Mouse (Mus musculus): Measurements from ENCODE around the gene Hat1.

The Hat1 gene

DNA sequence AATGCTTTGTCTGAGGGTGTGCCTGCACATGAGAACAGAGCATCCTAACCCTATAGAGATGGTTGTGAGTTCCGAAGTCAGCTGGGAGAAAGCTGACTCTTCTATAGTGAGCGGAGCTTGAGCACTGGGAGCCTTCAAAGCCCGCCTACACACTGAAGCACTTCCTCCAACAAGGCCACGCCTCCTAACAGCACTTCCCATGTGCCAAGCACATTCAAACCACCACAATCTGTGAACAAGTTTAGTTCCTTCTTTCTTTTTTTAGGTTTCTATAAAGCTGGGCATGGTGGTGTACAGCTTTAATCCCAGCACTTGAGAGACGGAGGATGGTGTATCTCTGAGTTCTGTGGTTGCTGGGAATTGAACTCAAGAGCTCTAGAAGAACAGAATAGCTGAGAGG is 11.3 kb upstream of the Hat1 start:
- no peak for DNase-seq

DNA sequence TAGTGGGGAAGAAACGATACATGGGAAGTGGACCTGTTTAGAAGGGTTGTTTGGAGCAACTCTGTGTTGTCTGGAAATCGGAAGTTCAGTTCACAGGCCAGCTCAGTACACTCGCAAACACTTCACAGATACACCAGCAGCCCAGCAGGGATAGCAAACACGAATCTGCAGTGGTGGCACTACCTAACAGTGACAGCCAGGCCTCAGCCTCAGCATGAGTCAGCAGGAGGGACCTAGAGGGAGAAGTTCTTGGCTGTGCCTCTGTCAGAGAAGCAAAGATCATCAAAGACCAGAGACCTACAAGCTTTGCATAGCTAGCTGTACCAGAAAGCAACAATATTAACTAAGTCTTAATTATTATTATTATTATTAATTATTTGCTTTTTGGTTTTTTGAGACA is 6.8 kb upstream of the Hat1 start:
- no peak for DNase-seq

DNA sequence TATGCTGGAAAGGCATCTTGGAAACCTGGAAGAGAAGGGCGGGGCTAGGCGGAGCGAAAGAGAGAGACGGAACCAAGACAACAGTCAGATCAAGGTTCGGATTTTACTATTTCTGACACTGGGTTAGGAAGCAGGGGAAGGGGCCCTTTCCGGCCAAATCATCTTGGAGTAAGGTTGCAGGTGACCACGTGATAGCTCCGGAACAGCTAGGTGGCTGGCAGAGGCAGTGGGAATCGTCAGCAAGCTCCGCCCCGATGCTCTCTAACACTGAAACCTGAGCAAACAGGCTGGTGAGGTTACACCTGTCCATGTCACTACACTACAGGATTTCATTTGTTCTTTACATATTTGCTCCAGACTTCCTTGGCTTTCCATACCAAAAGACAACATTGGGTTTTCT is 4.9 kb upstream of the Hat1 start:
- DNase-seq = no peak

DNA sequence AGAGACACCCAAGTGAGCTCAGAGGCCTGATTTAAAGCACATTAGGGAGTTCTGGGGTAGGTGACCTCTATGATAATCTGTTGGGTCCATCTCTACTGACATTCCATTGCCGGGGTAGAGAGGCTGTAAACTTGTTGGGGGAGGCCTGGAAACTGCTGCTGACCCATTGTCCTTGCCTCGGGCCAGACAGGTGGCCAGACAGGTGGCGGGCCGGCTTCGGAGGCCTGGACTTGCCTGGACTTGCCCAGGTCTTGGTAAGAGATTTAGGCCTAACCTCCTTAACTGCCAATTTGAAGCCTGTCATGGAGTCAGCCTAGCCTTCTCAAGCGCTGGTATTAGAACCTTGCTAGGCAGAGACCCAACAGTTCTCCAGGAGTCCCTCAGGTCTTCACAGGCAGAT is 992 bp upstream of the Hat1 start:
- DNase-seq = no peak

DNA sequence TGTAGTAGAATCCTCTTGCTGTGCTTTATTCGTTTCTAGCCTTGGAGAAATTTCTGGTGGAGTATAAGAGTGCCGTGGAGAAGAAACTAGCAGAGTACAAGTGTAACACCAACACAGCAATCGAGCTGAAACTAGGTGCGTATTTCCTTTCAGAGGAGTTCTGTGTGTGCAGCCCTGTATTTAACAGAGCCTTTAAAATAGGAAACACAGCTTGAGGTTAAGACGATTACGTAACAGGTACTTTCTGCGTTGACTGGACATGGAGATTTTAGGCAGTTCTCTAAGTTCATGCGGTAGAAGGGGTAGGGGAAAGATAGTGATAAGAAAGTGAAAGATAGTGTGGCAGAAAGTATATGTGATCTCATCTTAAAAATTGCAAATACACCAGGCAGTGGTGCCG is 1.1 kb downstream of the Hat1 start:
- no peak for DNase-seq

DNA sequence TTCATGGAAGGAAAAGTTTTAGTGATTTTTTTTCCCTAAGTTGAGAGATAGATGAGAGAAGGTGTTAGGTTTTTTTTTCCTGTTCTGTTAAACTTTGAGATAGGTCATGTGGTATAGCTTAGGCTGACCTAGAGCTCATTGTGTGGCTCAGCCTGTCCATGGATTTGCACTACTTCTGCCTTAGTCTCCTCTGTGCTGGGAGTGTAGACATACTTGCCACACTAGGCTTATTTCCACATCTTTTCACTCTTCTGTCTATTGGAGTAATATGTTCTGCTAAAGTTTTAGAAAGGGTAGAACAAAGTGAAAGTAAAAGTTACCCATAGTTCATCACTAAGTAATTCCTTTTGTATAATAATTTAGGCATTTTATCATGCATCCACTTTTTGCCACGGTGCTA is 16.9 kb downstream of the Hat1 start:
- DNase-seq = no peak

DNA sequence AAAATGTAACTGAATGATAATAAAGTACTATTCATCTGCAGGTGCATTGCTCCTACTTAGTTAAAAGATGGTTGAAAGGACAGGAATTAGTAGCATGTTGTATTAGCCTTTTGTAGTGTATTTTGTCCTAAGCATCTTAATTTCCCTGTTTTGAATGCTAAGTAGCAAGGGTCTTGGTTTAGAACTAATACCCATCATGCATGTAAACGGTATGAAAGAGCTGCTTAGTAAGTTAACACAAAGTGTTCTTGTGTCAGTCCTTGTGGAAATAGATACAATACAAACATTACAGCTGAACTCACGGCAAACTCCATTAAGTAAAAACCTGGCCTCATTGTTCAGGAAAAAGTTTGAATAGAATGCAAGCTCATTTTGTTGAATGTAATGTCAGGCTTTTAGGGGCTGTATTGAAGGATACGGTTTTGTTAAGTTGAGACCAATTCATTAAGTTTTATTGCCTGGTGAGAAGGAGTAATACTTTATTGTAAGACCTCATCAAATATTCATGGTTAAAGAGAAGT is 30.1 kb downstream of the Hat1 start:
- no peak for DNase-seq

DNA sequence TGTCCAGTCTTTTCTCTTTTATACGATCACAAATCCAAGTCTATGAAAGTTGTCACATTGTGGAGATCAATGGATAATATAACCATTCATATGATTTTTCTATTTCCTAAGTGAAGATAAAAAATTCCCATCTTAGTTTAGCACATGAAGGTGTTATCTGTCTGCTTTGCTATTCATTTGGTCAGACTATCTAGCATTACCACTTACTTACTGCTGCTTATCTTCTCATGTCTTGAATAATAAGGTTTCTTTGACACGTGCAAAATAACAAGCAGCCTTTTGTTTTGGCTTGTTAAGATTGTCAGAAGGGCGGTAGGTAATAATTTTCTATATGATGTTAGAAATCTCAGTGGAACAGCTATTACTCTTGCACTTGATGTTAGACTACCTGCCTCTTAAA is 30.6 kb downstream of the Hat1 start:
- DNase-seq = no peak

DNA sequence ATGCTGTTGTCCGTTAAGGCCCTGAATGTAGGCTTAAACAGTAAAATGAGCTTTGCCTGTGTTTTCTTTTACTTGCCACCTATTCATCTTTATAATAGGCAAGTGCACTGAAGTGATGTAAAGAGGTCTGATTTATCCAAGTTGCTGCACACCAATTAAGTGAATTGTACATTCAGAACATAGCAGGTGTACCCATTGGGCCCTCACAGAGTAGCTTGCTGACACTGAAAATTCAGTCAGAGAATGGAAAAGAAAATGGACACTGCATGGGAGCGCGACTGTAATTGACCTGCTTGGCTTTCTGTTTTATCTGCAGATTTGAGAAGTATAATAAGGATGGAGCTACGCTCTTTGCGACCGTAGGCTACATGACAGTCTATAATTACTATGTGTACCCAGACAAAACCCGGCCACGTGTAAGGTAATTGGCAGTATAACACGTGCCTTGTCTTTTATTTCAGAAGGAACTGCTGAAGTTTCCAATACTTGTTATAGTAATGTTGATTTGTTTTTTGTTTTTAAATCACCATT is 32.2 kb downstream of the Hat1 start:
- DNase-seq = no peak

DNA sequence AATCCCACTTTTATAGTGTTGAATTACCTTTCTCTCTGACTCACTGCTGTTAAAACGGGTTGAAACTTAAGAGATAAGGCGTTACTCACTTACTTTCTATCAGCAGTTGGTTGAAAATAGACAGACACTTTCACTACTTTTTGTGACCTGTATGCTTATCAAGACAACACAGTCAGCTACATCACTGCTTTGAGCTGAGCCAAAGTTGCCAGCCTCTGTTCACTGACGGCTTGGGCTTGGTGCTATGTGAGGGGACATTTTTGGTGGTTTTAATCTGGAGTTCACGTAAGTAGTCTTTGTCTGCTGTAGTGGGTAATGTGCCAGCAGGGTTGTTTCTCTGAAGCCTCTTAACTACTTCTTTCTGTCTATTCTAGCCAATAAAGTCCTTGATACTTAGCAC is 35.8 kb downstream of the Hat1 start:
- no peak for DNase-seq

DNA sequence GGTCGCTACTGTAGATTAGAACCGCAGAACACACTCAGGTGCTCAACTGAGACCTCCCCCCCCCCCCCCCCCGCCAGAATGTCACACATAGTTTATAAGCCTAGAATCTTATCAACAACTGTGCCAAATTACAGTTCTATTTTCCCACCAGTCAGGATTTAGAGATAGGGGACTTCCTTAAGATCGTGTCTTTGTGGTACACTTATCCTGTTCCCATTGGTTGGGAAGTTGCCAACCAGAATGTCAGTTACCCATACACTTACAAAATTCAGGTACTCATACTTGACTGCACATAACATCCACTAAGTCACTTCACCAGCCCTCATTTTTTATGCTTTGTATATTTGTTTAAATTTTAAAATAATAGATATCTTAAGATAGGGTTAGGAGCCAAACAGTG is 46.7 kb downstream of the Hat1 start:
- DNase-seq = no peak

DNA sequence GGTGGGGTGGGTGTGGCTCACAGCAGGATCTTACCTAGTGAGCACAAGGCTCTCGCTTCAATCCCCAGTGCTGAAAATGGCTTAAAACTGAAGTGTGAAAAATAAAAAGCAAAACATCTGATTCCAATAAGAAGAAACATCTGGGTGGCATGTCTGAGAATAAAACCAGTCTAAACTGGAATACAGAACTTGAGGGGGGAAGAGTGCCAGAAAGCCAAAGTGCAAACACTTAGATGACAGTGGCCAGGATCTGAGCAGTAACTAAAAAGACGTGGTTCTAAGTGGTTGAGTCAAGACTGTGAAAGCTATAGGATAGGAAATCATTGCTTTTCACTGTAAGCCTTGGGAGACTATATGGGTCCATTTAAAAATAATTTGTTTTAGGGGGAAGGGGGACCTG is 54.6 kb downstream of the Hat1 start:
- DNase-seq = no peak

DNA sequence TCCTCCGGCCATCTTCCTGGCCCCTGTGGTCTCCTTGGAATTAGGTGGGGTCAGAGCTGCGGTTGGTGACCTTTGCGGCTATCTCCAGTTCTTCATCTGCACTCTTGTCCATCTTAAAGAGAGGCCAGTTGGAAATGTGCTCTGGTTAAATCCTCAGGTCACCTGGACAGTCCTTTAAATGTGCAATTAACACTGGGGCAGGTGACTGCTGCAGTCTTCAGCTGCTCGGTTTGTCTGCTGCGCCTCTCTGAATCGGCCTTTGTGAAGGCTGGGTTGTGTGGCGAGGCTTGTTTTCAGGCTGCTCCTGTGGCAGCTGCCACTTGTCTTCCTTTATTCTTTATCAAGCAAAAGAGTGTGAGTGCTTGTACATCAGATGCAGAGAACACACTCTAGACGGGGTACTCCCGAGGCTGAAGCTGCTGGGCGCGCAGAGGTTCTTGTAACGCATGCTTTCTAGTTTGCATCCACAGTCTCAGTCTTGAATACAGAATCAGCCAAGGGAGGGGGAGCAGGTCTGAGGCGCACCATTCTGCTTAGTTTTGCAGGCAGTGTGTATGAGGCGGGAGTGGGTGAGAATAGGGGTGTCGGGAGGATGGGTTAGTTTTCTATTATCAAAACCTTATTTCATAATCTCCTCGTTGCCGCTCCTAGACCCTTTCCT is 56.9 kb downstream of the Hat1 start:
- DNase-seq = no peak

DNA sequence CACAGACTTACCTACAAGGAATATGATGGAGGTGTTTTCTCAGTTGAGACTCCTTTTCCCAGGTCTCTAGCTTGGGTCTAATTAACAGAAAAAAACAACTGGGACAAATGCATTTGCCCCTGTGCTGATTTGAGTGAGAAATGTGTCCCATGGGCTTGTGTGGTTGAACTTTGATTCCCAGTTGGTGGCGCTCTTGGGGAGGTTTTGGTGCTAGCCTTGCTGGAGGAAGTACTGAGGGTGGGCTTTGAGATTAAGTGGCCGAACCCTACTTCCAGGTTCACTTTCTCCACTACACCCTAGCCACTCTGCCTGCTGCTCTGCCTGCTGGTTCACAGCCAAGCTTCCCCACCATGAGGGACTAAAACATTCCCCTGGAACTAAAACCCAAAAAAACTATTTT is 60.8 kb downstream of the Hat1 start:
- no peak for DNase-seq

DNA sequence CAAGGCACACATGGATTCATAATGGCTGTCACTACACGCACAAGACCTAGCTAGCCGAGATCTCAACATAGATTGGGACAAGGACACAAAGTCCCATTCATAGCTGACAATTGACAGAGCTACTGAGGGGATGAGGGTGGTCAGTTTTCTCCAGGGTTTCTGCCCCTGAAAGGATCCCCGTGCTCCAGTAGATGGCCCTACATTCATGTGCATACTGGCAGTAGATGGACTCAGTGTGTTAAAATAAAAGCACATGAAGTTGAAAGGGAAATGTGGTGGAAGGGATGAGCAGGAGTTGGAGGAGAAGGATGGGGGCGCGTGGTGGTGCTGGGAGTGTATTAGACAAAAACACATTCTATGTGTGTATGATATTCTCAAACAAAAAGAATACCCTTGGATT is 63.0 kb downstream of the Hat1 start:
- DNase-seq = no peak

DNA sequence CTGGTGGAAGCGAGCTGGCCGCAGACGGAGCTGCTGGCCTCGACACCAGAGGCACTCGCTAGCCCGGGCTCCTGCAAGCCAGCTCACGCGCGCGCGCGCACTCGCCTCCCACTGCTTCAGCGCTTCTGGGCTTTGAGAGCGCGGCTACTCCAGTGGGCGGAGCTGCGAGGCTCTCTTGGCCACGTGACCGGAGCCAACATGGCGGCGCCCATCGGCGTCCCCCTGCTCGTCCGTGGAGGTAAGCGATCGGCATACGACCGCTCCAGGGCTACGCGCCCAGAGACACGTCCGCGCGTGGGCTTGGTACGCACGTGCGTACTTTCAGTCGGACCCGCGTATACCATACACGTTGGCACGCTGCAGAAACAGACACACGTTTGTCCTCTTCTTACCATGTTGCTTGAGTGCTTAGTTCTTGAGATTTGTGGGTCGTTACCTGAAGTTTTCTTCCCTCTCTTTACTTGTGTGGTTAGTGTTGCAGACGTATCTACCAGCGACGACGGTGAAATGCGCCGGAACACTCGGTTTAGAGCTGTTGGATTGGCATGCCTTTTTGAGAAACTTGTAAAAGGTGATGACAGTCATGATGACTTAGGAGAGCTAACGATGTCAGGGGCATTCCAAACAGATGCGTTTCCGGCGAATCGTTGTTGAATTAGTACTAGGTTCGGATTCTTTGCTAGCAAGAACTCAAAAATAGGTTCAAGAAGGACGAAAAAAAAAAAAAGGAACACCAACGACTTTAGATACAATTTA is 64.6 kb downstream of the Hat1 start, which contains the start of gene Metap1d:
TSS of gene Metap1d (plus strand) at position 116 of the 756 bp plus-strand sequence.
- peak; percentile 96 for DNase-seq

DNA sequence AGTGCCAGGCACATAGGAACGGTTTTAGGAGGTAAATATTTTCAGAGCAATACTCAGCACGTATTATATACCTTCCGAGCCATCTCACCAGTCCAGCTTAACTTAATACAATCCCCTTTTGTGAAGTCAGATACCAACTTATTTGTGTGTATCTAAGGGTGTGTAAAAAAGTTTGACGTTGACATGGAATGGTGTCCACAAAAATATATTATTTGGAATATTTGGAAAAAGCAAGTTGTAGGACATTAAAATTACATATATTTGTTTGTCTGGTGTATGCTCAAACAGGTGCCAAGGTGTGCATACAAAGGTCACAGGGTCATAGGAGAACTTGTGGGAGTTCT is 65.1 kb downstream of the Hat1 start:
- no peak for DNase-seq

DNA sequence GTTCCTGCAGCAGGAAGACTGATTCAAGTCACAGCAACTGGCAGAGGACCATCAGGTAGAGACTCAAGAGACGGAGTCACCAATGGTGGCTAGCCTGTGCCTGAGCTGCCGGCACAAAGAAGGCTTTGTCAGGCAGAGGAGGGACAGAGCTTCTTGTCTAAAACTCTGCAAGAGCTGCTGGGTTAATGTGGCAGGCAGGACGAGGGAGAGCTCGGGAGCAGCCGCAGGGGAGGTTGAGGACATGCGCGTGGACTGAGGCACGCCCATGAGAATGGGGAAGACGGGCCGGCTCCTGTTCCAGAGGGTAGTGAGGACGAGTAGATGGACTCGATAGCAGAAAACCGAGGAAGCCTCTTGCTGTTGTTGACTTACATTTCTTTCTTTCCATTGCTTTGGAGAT is 69.9 kb downstream of the Hat1 start:
- no peak for DNase-seq

DNA sequence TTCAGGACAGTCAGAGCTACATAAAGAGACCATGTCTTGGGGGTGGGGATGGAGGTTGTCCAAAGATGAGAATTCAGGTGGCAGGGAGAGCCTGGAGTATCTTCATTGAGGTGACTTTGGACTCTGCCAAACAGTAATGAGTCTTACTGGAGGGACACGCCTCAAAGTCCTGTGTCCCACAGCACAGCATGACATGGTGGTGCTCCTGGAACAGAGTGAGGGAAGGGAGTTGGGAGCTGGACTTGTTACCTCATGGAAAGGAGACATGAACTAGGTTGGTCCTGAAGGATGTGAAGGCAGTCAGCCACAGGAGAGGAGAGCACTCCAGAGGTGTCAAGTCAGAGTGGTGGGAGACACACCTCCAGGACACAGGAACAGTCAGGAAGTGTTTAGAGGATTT is 70.9 kb downstream of the Hat1 start:
- DNase-seq = no peak

DNA sequence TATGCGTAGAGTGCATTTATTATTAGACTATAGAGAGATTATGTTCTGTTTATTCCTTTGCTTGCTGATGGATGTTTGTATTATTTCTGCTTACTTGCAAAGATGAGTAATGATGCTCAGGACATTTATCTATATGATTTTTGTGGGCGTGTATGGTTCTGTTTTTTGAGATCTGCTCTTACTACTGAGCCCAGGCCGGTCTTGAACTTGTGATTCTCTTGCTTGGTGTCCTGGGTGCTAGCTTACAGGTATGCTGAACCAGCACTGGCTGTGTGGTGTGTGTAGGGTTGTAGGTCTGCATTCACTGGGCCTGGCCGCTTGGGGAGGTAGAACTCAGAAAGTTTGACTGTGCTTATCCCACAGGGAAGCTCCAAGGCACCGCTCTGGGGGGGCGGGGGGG is 72.4 kb downstream of the Hat1 start:
- no peak for DNase-seq

DNA sequence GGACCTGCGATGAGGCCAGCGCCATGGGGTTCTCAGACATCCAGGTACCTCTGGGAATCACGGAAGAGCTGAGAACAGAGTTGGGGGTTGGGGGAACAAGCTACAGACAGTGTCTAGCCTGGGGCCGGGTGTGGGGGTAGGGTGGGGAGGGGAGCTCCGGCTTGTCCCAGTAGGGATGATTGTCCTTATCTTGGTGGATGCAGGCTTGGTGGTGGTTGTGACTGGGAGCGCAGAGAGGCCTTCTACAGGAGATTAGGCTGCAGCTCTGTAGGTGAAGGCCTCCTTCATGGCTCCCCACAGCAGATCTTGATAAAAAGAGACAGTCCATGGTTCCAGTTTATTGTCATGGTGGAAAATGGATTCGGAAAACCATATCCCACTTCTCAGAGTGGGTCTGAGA is 72.8 kb downstream of the Hat1 start:
- no peak for DNase-seq

DNA sequence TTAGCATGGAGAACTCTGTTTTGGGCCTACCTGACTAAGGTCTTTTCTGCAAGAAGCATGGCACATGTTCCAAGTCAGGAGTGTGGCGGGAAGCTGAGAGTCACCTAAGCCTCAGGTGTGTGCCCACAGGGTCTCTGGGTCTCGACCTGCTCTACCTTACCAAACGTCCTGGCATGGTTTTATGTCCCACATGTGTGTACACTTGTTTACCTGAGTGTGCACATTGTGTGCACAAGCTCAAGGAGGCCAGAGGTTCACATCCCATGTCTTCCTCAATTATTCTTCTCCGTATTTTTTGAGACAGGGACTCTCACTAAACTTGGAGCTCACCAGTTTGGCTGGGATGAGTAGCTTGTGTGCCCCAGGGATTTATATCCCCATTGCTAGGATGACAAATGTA is 73.3 kb downstream of the Hat1 start:
- DNase-seq = no peak

DNA sequence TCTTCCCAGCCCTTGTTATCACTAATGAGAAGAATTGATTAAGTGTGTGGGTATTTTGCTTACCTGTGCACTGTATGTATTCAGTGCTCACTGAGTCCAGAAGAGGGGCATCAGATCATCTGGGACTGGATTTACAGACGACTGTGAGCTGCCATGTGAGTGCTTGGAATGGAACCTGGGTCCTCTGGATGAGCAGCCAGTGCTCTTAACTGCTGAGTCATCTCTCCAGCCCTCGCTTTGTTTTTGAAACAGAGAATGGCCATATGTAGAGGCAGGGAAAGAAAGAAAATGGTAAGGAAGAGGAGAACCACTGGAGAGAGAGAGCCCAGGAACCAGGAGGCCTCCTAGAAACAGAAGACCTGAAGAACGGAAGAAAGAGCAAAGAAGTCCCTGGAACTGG is 73.8 kb downstream of the Hat1 start:
- no peak for DNase-seq

DNA sequence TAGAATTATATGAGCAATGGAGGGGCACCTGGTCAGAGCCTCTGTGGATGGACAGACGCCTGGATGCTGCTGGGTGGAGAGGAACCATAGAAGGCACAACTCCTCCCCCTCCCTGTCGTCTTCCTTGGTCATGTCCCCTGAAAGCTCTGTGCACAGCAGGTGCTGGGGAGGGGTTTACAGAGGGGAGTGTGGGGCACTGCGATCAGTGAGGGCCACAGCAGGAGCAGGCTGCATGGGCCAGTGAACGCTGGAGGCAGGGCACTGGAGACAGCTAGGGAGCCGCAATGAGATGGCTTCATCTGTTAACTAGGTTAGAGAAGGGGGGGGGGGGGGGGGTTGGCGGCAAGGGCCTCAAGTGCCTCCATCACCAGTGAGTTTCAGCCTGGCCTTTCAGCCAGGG is 77.3 kb downstream of the Hat1 start:
- no peak for DNase-seq
